Mouse (Mus musculus) spleen, adult 2 months (tissue): Measurements from ENCODE around the gene Tns4. TPM values are rescaled to one million over a fixed set of nuclear protein-coding genes. Genes with fewer than 3 reads are reported as not detected.

ENCODE experiments used
- DNase-seq, 2 experiments: peaks; one replicate each; pipeline versions ENCODE4 v3.0.0 to v3.0.0-alpha.2; 2012 to 2021; ENCODE audit warnings: low spot score in 2 of 2, low read depth in 1 of 2
- H3K27ac ChIP-seq: fragments of 200-500 bp; 2 replicates; pipeline ENCODE4 v1.5.1; 2012; ENCODE audit warnings: low read length, inconsistent platforms; ENCODE audit not compliant: insufficient read depth
- H3K27me3 ChIP-seq: fragments of 200-500 bp; 2 replicates; pipeline ENCODE4 v1.6.1; 2012; ENCODE audit warnings: mild to moderate bottlenecking, moderate library complexity, low read length, inconsistent platforms; ENCODE audit not compliant: control insufficient read depth, insufficient read depth
- H3K36me3 ChIP-seq: fragments of 200-500 bp; 2 replicates; pipeline ENCODE4 v1.6.1; 2012; ENCODE audit warnings: mild to moderate bottlenecking, low read length, inconsistent platforms; ENCODE audit not compliant: control insufficient read depth, insufficient read depth
- H3K4me1 ChIP-seq: fragments of 200-500 bp; 2 replicates; pipeline ENCODE4 v1.6.1; 2011; ENCODE audit warnings: inconsistent platforms; ENCODE audit not compliant: control insufficient read depth, insufficient read depth, insufficient read length
- H3K4me3 ChIP-seq: fragments of 200-500 bp; 2 replicates; pipeline ENCODE4 v1.5.1; 2011; ENCODE audit warnings: mild to moderate bottlenecking, inconsistent platforms; ENCODE audit not compliant: insufficient read depth, insufficient read length; ENCODE audit errors: extremely low read depth
- CTCF ChIP-seq: fragments of 200-500 bp; IDR thresholded peaks from 2 replicates; pipeline ENCODE4 v1.5.1; 2011; ENCODE audit warnings: mild to moderate bottlenecking, inconsistent platforms; ENCODE audit not compliant: insufficient read depth, insufficient read length, insufficient replicate concordance; ENCODE audit errors: extremely low read depth
- POLR2A ChIP-seq: fragments of 200-500 bp; IDR thresholded peaks from 2 replicates; pipeline ENCODE4 v1.6.1; 2011; ENCODE audit warnings: low read depth, low read length, inconsistent platforms
- WGBS: fragments of 180-500 bp; shearing (Covaris S2); methylation state at CpG from one replicate; pipeline ENCODE4 v1.1.7; 2018; 5-methylcytosine and 5-hydroxymethylcytosine counted together
- polyA plus RNA-seq: library from polyadenylated mRNA; depleted of rRNA; stranded (reverse); fragments of >200 nt; gene quantifications from 2 replicates; pipeline ENCODE4 v1.2.3, GENCODE M21; 2012

Tns4 gene
- polyA plus RNA-seq, 1 experiment: 1.3 TPM

- 25% methylated on average over 5 of the region's 5 CpGs for WGBS
- TF ChIP-seq POLR2A (no peak), CTCF (no peak)
These were observed 11.1 kb upstream of the Tns4 start for GRCm38 (mm10) chr11:99100215-99100614.

GRCm38 (mm10) chr11:99099516-99099915 lies 10.4 kb upstream of the Tns4 start:
- Histone ChIP-seq H3K4me1 (peaks cover 6% of the 10 kb centered on the region; the same call in 1 of the 2 replicates), H3K36me3 (no peaks in the 10 kb centered on the region), H3K4me3 (no peak overlapping the region), H3K27ac (no peak overlapping the region), H3K27me3 (no peaks in the 10 kb centered on the region)
- TF ChIP-seq POLR2A (no peak), CTCF (no peak)
- WGBS: 82% methylated on average over 7 of the region's 7 CpGs
- no peak for DNase-seq

More at GRCm38 (mm10) chr11:99100215-99100614, 11.1 kb upstream of the Tns4 start:
- H3K27ac ChIP-seq: no peak overlapping the region
- DNase-seq: no peak
- peaks cover 10% of the 10 kb centered on the region; the same call in 1 of the 2 replicates for H3K4me1 ChIP-seq
- no peaks in the 10 kb centered on the region for H3K27me3 ChIP-seq
- no peak overlapping the region for H3K4me3 ChIP-seq
- no peaks in the 10 kb centered on the region for H3K36me3 ChIP-seq

- Histone ChIP-seq H3K36me3 (no peaks in the 10 kb centered on the region), H3K4me1 (peaks cover 3% of the 10 kb centered on the region; the same call in 1 of the 2 replicates), H3K4me3 (no peak overlapping the region), H3K27ac (no peak overlapping the region), H3K27me3 (no peaks in the 10 kb centered on the region)
- TF ChIP-seq POLR2A (no peak), CTCF (no peak)
- DNase-seq: no peak
- WGBS: 85% methylated on average over 9 of the region's 9 CpGs
These were observed 9.8 kb upstream of the Tns4 start for GRCm38 (mm10) chr11:99098924-99099323.

GRCm38 (mm10) chr11:99096996-99097774 lies 8.1 kb upstream of the Tns4 start:
- Histone ChIP-seq H3K36me3 (no peaks in the 10 kb centered on the region), H3K4me1 (peaks cover 6% of the 10 kb centered on the region; the same call in 1 of the 2 replicates), H3K4me3 (no peak overlapping the region), H3K27ac (no peak overlapping the region), H3K27me3 (no peaks in the 10 kb centered on the region)
- WGBS: 90% methylated on average over 8 of the region's 8 CpGs
- no peak for DNase-seq
- no peak for TF ChIP-seq CTCF
- TF ChIP-seq POLR2A: no peak

GRCm38 (mm10) chr11:99096417-99096816 lies 7.3 kb upstream of the Tns4 start:
- no peak for DNase-seq
- Histone ChIP-seq H3K36me3 (no peaks in the 10 kb centered on the region), H3K4me3 (no peak overlapping the region), H3K27me3 (no peaks in the 10 kb centered on the region), H3K4me1 (peaks cover 6% of the 10 kb centered on the region; the same call in 1 of the 2 replicates), H3K27ac (no peak overlapping the region)
- WGBS: 90% methylated on average over 4 of the region's 4 CpGs
- TF ChIP-seq POLR2A: no peak
- TF ChIP-seq CTCF: no peak

GRCm38 (mm10) chr11:99095759-99096158 lies 6.7 kb upstream of the Tns4 start:
- Histone ChIP-seq H3K36me3 (no peaks in the 10 kb centered on the region), H3K27ac (no peak overlapping the region), H3K4me1 (peaks cover 3% of the 10 kb centered on the region; the same call in 1 of the 2 replicates), H3K27me3 (no peaks in the 10 kb centered on the region), H3K4me3 (no peak overlapping the region)
- no peak for DNase-seq
- WGBS: 89% methylated on average over 4 of the region's 4 CpGs
- TF ChIP-seq POLR2A (no peak), CTCF (no peak)
